Mouse (Mus musculus) midbrain, embryonic 10.5 days (tissue): ENCODE measurements around the gene Aspscr1. TPM values are rescaled to one million over a fixed set of nuclear protein-coding genes. Genes with fewer than 3 reads are reported as not detected.
"Not testable (repeated sequence)": the region's sequence is repeated elsewhere in the genome, so short reads cannot be mapped to it uniquely, and the experiment has no call there.

Experiments
- DNase-seq: peaks from one replicate; pipeline ENCODE4 v3.0.0-alpha.2; 2017; ENCODE audit warnings: low spot score
- H3K27ac ChIP-seq: fragments of 300-500 bp; sonication (generic); replicated peaks from 2 replicates; pipeline ENCODE4 v1.5.1; 2016; ENCODE audit warnings: mild to moderate bottlenecking
- H3K27me3 ChIP-seq: fragments of 300-500 bp; sonication (generic); 2 replicates; pipeline ENCODE4 v1.6.1; 2016; ENCODE audit warnings: low read depth, mild to moderate bottlenecking; ENCODE audit not compliant: poor library complexity, severe bottlenecking
- H3K36me3 ChIP-seq: fragments of 300-500 bp; sonication (generic); 2 replicates; pipeline ENCODE4 v1.6.1; 2016; ENCODE audit warnings: mild to moderate bottlenecking, moderate library complexity
- H3K4me1 ChIP-seq: fragments of 300-500 bp; sonication (generic); 2 replicates; pipeline ENCODE4 v1.6.1; 2016
- H3K4me3 ChIP-seq: fragments of 300-500 bp; sonication (generic); 2 replicates; pipeline ENCODE4 v1.5.1; 2016; ENCODE audit warnings: mild to moderate bottlenecking, moderate library complexity
- H3K9me3 ChIP-seq: fragments of 300-500 bp; sonication (generic); replicated peaks from 2 replicates; pipeline ENCODE4 v1.6.1; 2016; ENCODE audit warnings: mild to moderate bottlenecking
- WGBS: fragments of 180-500 bp; shearing (Covaris S2); methylation state at CpG from one replicate; pipeline ENCODE4 v1.1.7; 2016; 5-methylcytosine and 5-hydroxymethylcytosine counted together
- polyA plus RNA-seq: library from polyadenylated mRNA; unstranded; fragments of >200 nt; fragmentation: Nextera tagmentation; extraction: Ambion mirVana; gene quantifications from 2 replicates; pipeline ENCODE4 v1.2.1, GENCODE M21; 2016

Aspscr1 gene
- polyA plus RNA-seq, 1 experiment from 2014 or later, result 150 TPM

DNA sequence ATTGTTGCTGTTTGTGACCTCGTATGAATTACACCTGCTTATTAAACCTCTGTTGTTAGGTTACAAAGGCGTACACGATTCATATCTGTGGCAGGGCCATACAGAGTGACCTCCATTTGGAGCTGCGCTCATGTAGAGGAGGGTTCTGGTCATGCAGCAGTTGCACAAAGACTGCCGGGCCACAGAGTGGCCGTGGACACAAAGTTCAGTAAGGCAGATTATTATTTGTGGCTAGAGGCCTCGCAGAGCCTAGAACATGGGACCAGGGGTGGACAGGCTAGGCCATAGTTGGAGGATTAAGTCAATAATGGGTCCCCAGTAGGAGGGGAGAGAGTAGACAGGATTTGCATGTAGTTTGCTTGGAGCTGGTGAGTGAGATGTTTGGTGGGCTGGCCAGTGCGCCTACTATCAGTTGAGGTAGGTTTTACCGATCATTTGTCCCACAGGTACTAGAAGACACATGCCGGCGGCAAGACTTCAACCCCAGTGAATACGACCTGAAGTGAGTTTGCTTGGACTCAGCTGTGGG lies 885 bp downstream of the Aspscr1 start:
- H3K27ac ChIP-seq, result peak overlapping the region; percentile 99
- H3K27me3 ChIP-seq, result no peaks in the 10 kb centered on the region
- peak overlapping the region; percentile 80 for H3K4me3 ChIP-seq
- H3K9me3 ChIP-seq, result no peaks in the 10 kb centered on the region
- peaks cover 36% of the 10 kb centered on the region for H3K36me3 ChIP-seq
- 44% methylated on average over 12 of the region's 12 CpGs for WGBS
- DNase-seq, result no peak
- H3K4me1 ChIP-seq, result peaks cover 23% of the 10 kb centered on the region

DNA sequence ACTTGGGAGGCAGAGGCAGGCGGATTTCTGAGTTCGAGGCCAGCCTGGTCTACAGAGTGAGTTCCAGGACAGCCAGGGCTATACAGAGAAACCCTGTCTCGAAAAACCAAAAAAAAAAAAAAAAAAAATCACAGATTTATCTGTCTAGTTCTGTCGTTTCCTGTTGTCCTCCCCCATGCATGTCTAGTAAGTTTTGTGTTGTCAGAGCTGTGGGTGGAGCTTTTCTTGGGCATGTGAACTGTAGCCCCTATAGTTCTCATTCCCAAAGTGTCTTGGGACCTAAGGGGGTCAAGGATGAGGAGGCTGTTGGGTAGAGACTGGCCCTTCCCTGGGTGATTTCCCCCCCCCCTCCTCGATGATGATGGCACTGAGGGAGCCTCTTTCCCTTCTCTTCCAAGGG lies 3.1 kb downstream of the Aspscr1 start:
- peaks cover 23% of the 10 kb centered on the region for H3K4me1 ChIP-seq
- H3K4me3 ChIP-seq, DNase-seq, H3K27ac ChIP-seq, H3K9me3 ChIP-seq, H3K27me3 ChIP-seq: not testable (repeated sequence)
- WGBS, result 84% methylated on average over 5 of the region's 5 CpGs
- peaks cover 58% of the 10 kb centered on the region for H3K36me3 ChIP-seq

- H3K36me3 ChIP-seq, result peaks cover 69% of the 10 kb centered on the region
Measured at GRCm38 (mm10) chr11:120676951-120677350, 4.2 kb downstream of the Aspscr1 start.

DNA sequence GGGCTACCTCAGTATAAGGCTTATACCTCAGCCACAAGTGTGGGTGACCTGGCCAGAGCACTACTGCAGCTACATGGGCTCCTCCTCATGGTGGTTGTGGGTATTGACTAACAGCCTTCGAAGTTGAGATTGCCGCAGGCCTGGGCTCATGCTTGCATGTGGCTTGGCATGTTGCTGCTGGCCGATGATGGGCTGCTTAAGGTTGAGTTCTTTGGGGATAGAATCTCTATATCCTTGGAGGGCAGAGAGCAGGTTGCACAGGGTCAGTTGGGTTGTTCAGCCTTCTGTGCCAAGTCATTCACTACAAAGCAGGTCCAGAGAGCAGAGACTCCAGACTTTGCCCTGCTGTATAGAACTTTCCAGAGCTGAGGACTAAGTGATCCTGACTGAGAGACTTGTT lies 7.1 kb downstream of the Aspscr1 start:
- Histone ChIP-seq H3K9me3 (no peaks in the 10 kb centered on the region), H3K36me3 (peaks cover 95% of the 10 kb centered on the region), H3K4me3 (no peak overlapping the region), H3K27me3 (no peaks in the 10 kb centered on the region), H3K27ac (no peak overlapping the region), H3K4me1 (no peaks in the 10 kb centered on the region)
- no peak for DNase-seq
- 64% methylated on average over 3 of the region's 3 CpGs for WGBS

More at GRCm38 (mm10) chr11:120676951-120677350, 4.2 kb downstream of the Aspscr1 start:
- no peak for DNase-seq
- H3K4me1 ChIP-seq, result peaks cover 23% of the 10 kb centered on the region
- no peak overlapping the region for H3K27ac ChIP-seq
- H3K27me3 ChIP-seq, result no peaks in the 10 kb centered on the region
- 90% methylated on average over 4 of the region's 4 CpGs for WGBS
- H3K9me3 ChIP-seq, result no peaks in the 10 kb centered on the region
- H3K4me3 ChIP-seq, result no peak overlapping the region

- H3K4me1 ChIP-seq, result peaks cover 9% of the 10 kb centered on the region; the same call in 1 of the 2 replicates
- peaks cover 97% of the 10 kb centered on the region for H3K36me3 ChIP-seq
- H3K27me3 ChIP-seq, result no peaks in the 10 kb centered on the region
- WGBS, result 93% methylated on average over 5 of the region's 5 CpGs
- H3K27ac ChIP-seq, result no peak overlapping the region
- H3K4me3 ChIP-seq, result no peak overlapping the region
- H3K9me3 ChIP-seq, result no peaks in the 10 kb centered on the region
- DNase-seq, result no peak
Measured at GRCm38 (mm10) chr11:120682683-120683082, 9.9 kb downstream of the Aspscr1 start.

GRCm38 (mm10) chr11:120683536-120683935 lies 10.8 kb downstream of the Aspscr1 start:
- DNase-seq, result no peak
- 92% methylated on average over 3 of the region's 3 CpGs for WGBS
- Histone ChIP-seq H3K9me3 (no peaks in the 10 kb centered on the region), H3K4me1 (peaks cover 9% of the 10 kb centered on the region; the same call in 1 of the 2 replicates), H3K27me3 (no peaks in the 10 kb centered on the region), H3K4me3 (no peak overlapping the region), H3K27ac (no peak overlapping the region), H3K36me3 (peaks cover 97% of the 10 kb centered on the region)

DNA sequence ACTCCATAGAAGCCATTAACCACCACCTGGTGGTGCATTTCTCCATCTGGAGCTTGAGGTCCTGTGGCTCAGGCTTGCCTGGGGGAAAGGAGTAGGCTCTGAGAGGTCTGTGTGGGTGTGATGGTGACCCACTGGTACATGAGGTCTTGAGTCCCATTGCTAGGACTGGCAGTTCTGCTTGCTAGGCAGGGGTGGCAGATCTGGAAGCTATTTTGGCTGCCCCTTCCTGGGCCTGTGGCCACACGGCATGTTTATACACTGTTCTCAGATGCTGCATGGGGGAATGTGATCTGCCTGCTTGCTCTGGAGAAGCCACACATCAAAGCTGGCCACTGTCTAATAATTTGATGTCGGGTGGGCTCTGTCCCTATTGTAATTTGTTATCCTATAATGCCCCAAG lies 11.3 kb downstream of the Aspscr1 start:
- WGBS, result 83% methylated on average over 2 of the region's 2 CpGs
- Histone ChIP-seq H3K9me3 (no peaks in the 10 kb centered on the region), H3K27me3 (no peaks in the 10 kb centered on the region), H3K36me3 (peaks cover 97% of the 10 kb centered on the region), H3K4me1 (peaks cover 9% of the 10 kb centered on the region; the same call in 1 of the 2 replicates), H3K27ac (no peak overlapping the region), H3K4me3 (no peak overlapping the region)
- no peak for DNase-seq

- no peak overlapping the region for H3K27ac ChIP-seq
- WGBS, result 92% methylated on average over 2 of the region's 2 CpGs
- peaks cover 97% of the 10 kb centered on the region for H3K36me3 ChIP-seq
- DNase-seq, result no peak
- peaks cover 9% of the 10 kb centered on the region; the same call in 1 of the 2 replicates for H3K4me1 ChIP-seq
- no peaks in the 10 kb centered on the region for H3K9me3 ChIP-seq
- no peaks in the 10 kb centered on the region for H3K27me3 ChIP-seq
- no peak overlapping the region for H3K4me3 ChIP-seq
Measured at GRCm38 (mm10) chr11:120684660-120685059, 11.9 kb downstream of the Aspscr1 start.

DNA sequence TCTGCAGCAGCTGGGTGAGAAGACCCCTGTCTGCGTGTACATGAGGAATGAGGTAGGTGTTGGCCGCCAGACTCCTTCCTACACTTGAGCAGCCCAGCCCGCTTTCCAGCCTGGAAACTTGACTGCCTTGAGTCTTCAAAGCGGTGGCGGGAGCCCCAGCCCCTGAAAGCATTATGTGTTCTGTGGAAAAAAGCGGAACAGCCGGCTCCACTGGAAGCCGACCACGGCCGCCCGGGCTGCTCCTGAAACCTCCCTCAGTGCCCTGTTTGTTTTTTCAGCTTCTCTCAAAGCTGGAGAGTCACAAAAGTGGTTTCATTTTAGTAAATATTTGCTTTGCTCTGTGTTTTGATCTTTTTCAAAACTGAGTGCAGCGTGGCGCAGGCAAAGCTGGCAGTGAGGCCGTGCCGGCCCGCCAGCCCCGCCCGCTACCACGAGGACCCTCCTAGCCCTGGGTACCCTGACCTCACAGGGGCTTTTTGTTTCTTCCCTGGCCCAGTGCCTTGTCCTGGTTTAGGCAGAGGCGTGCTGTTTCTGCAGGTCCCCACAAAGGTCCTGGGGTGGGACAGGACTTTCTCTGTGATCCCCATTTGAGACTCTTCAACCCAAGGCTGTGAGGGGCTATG lies 14.0 kb downstream of the Aspscr1 start:
- Histone ChIP-seq H3K4me1 (peaks cover 9% of the 10 kb centered on the region; the same call in 1 of the 2 replicates), H3K9me3 (no peaks in the 10 kb centered on the region), H3K27me3 (no peaks in the 10 kb centered on the region), H3K36me3 (peaks cover 93% of the 10 kb centered on the region), H3K4me3 (no peak overlapping the region), H3K27ac (peak overlapping the region; percentile 46; the same call in 1 of the 2 replicates)
- no peak for DNase-seq
- 84% methylated on average over 20 of the region's 20 CpGs for WGBS

DNA sequence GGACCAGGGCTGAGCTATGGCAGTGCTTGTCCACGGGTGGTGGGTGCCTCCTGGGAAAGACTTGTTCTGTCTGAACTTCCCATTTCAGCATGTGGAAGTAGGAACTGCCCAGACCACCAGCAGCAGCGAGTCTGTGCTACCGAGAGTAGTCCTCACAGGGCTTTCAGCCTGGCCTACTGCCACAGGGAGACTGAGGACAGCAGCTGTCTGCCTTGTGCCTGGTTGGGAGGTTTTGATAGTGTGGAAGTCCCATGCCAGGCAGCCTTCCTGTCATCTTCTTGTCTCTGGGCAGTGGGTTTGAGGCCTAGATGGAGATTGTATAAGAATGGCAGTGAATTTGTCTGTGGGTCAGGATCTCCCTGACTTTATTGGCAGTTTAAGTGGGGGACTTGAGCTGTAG lies 16.6 kb downstream of the Aspscr1 start:
- Histone ChIP-seq H3K27ac (no peak overlapping the region), H3K4me1 (peaks cover 14% of the 10 kb centered on the region), H3K9me3 (no peaks in the 10 kb centered on the region), H3K27me3 (no peaks in the 10 kb centered on the region), H3K36me3 (peaks cover 93% of the 10 kb centered on the region), H3K4me3 (0 out of 2 replicates have a peak overlapping the region, but pooled peaks have one; percentile 1)
- DNase-seq, result no peak
- WGBS, result 87% methylated on average over 3 of the region's 3 CpGs

GRCm38 (mm10) chr11:120692471-120693011 lies 19.8 kb downstream of the Aspscr1 start:
- H3K4me3 ChIP-seq, result no peak overlapping the region
- H3K27ac ChIP-seq, result no peak overlapping the region
- no peak for DNase-seq
- H3K4me1 ChIP-seq, result peaks cover 24% of the 10 kb centered on the region
- WGBS, result 93% methylated on average over 4 of the region's 4 CpGs
- no peaks in the 10 kb centered on the region for H3K27me3 ChIP-seq
- H3K9me3 ChIP-seq, result peaks cover 5% of the 10 kb centered on the region; the same call in 1 of the 2 replicates
- peaks cover 91% of the 10 kb centered on the region for H3K36me3 ChIP-seq

- Histone ChIP-seq H3K36me3 (peaks cover 82% of the 10 kb centered on the region), H3K27ac (no peak overlapping the region), H3K9me3 (peaks cover 5% of the 10 kb centered on the region; the same call in 1 of the 2 replicates), H3K4me3 (no peak overlapping the region), H3K27me3 (no peaks in the 10 kb centered on the region), H3K4me1 (peaks cover 29% of the 10 kb centered on the region)
- no peak for DNase-seq
- 54% methylated on average over 3 of the region's 3 CpGs for WGBS
Measured at GRCm38 (mm10) chr11:120693461-120693860, 20.7 kb downstream of the Aspscr1 start.

GRCm38 (mm10) chr11:120695184-120695583 lies 22.4 kb downstream of the Aspscr1 start:
- peak overlapping the region; percentile 9; the same call in 1 of the 2 replicates for H3K4me3 ChIP-seq
- peak overlapping the region; percentile 70 for H3K27ac ChIP-seq

More at GRCm38 (mm10) chr11:120695184-120695583, 22.4 kb downstream of the Aspscr1 start:
- 26% methylated on average over 4 of the region's 4 CpGs for WGBS
- DNase-seq, result no peak
- H3K27me3 ChIP-seq, result no peaks in the 10 kb centered on the region
- peaks cover 5% of the 10 kb centered on the region; the same call in 1 of the 2 replicates for H3K9me3 ChIP-seq
- H3K36me3 ChIP-seq, result peaks cover 78% of the 10 kb centered on the region
- peaks cover 32% of the 10 kb centered on the region for H3K4me1 ChIP-seq
